Mouse (Mus musculus): ENCODE measurements at regions not wholly inside any gene's neighbourhood (a gene's known extent, or its start where the extent isn't known, plus 50 kb on each side); places are given as distances from the start of the nearest gene placed in this dataset.

GRCm38 (mm10) chr9:68072624-68073023 lies 232.4 kb downstream of the Vps13c start:
- DNase-seq (ENCODE audit: low spot score in 2 of 2) = no peak

GRCm38 (mm10) chr9:68077329-68077728 lies 237.1 kb downstream of the Vps13c start:
- DNase-seq (ENCODE audit: low spot score in 2 of 2) = no peak

- no peak for DNase-seq (ENCODE audit: low spot score in 2 of 2)
Observed at GRCm38 (mm10) chr9:68083341-68083740, 243.1 kb downstream of the Vps13c start.

DNA sequence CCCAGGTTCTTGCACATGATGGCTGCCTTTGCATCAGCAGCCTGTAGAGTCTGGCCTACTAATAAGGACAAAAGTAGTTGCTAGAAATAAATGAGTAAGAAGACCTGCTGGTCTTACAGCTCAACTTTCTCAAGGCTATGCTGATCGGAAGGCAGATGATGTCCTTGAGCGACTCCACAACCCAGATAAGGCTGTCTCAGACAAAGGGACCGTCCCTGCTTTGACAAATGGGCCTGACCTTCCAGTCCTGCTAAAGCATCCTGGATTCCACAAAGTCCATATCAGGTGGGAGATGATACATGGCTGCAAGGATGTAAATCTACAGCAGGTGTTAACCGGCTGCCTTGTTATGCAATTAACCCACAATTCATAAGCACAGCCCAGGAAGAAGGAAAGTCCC lies 244.8 kb downstream of the Vps13c start:
- DNase-seq (ENCODE audit: low spot score in 2 of 2) = peak in 1 of 2 experiments; percentile 5

- DNase-seq (ENCODE audit: low spot score in 2 of 2) = no peak
Observed at GRCm38 (mm10) chr9:68094561-68094960, 254.4 kb downstream of the Vps13c start.

GRCm38 (mm10) chr9:68109841-68110240 lies 269.6 kb downstream of the Vps13c start:
- DNase-seq (ENCODE audit: low spot score in 2 of 2) = no peak

- DNase-seq (ENCODE audit: low spot score in 2 of 2) = no peak
Observed at GRCm38 (mm10) chr9:68115151-68115690, 275.0 kb downstream of the Vps13c start.

DNA sequence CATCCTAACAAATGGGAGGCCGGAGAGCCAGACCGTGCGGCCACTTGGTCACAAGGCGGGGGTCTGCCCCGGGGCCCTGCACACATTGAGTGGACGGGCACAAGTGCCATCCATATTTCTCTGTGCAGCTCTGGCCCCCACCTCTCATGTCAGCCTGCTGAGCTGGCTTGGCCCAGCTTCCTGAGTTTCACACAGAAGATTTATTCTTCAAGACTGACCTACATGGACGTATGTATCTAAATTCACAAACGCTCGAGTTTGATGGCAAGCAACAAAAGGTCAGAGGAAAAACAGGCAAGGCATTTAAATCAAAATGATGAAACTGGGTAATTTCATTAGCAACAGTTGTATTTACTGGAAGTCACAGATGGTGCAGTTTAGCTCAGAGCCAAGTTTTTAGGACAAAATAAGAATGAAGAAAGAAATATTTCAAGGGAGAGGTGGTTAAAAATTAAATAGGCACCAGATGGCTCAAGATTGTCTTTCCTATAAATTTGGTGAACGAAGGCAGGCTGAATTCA lies 276.1 kb downstream of the Vps13c start:
- DNase-seq (ENCODE audit: low spot score in 2 of 2) = no peak

GRCm38 (mm10) chr9:68118266-68118665 lies 278.1 kb downstream of the Vps13c start:
- no peak for DNase-seq (ENCODE audit: low spot score in 2 of 2)

DNA sequence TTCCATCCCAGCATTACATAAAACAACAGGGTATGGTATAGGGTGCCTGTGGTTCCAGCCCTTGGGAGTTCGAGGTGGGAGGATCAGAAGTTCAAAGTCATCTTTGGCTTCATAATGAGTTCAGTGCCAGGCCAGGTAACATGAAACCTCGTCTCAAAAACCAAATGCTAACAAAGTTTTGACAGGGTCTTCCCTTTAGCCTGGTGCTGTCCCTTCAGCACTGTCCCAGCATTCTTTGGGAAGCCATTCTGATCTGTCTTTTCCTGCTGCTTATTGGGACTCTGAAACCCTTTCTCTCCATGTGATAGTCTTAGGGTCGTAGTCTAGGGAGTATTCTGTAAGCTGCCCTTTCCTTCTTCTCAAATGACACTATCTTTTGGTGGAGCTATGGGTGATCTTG lies 282.1 kb downstream of the Vps13c start:
- no peak for DNase-seq (ENCODE audit: low spot score in 2 of 2)

- no peak for DNase-seq (ENCODE audit: low spot score in 2 of 2)
Observed at GRCm38 (mm10) chr9:68131263-68131662, 291.1 kb downstream of the Vps13c start.

GRCm38 (mm10) chr9:68135446-68136050 lies 295.4 kb downstream of the Vps13c start:
- DNase-seq (ENCODE audit: low spot score in 2 of 2) = no peak

DNA sequence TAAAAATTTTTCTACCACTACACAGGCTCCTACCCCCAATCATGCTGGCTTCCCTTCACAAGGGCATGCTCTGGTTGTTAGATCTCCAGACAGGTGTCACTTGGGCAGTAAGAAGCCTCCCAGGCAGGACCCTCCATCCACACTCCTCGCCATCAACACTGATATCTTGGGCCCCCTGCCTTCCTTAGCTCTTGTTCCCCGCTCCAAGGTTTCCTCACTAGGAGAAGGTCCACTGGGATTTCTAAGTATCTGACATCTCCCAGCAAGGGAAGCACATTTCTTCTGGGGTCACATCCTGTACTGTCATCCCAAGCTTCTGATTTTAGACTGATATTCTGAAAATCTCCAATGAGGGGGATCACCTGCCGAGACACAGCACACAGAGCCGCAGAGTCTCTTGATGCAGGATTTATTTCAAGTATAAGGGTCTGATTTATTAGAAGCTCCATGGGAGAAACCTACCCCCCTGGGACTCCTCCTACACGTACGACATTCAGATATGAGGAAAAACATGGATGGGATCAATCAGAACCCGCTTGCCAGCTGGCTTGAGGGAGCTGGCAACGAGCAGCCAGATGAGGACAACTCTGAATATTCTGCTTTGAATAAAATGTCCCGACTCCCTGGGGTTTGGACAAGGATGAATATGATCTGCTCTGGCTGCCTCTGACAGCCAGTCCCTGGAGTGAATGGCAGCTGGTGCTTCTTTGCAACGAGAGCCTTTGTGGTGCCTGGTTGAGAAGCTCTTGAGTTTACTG lies 322.8 kb downstream of the Vps13c start:
- DNase-seq (ENCODE audit: low spot score in 2 of 2) = no peak

- no peak for DNase-seq (ENCODE audit: low spot score in 2 of 2)
Observed at GRCm38 (mm10) chr9:68166556-68166955, 326.4 kb downstream of the Vps13c start.

GRCm38 (mm10) chr9:68188921-68189320 lies 348.7 kb downstream of the Vps13c start:
- DNase-seq (ENCODE audit: low spot score in 2 of 2) = no peak

- DNase-seq (ENCODE audit: low spot score in 2 of 2) = no peak
Observed at GRCm38 (mm10) chr9:68199831-68200230, 359.6 kb downstream of the Vps13c start.

- DNase-seq (ENCODE audit: low spot score in 2 of 2) = no peak
Observed at GRCm38 (mm10) chr9:68201031-68201430, 360.8 kb downstream of the Vps13c start.

GRCm38 (mm10) chr9:68225694-68226093 lies 385.5 kb downstream of the Vps13c start:
- no peak for DNase-seq (ENCODE audit: low spot score in 2 of 2)

- DNase-seq (ENCODE audit: low spot score in 2 of 2) = no peak
Observed at GRCm38 (mm10) chr9:68231131-68231530, 390.9 kb downstream of the Vps13c start.

GRCm38 (mm10) chr9:68234979-68235649 lies 394.9 kb downstream of the Vps13c start:
- no peak for DNase-seq (ENCODE audit: low spot score in 2 of 2)

DNA sequence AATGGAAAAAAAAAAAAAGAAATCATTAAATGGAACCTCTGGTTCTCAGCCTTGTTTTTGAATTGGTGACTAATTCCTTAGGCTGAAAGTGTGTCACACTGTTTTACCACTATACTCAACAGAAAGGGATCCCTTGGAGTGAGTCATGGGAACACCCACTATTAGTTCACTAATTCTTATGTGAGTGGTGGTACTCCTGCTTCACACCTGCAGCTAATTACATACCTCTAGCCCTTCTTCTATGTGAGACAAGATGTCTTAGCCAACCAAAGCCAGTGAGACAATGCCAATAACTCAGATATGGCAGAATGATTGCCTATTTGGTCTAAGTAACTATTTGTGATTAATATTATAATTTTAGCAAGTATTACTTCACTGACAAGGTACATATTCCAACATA lies 398.9 kb downstream of the Vps13c start:
- DNase-seq (ENCODE audit: low spot score in 2 of 2) = no peak

DNA sequence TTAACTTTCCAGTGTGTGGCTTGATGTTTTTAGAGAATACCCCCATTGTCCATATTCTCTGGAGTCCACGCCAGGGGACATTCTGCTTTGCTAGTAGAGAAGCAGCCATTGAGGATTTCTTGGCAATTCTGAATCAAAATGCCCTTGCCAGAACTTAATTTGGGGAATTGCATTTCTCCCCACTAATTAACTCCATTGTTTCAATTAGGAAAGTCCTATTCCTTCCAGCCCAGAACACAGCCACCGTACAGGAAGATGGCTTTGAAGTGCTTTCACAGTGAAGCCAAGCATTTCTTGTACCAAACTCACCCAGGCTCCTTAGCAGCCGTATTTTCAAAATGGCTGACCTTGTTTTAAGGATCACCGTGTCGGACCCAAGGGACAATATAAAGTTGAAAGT lies 399.4 kb downstream of the Vps13c start:
- no peak for DNase-seq (ENCODE audit: low spot score in 2 of 2)
